Mouse (Mus musculus): ENCODE results near the gene Cycs. TPM values are rescaled to one million over a fixed set of nuclear protein-coding genes. Genes with fewer than 3 reads are reported as not detected.

Gene Cycs
- polyA plus RNA-seq, 1 experiment = 69.5 TPM

DNA sequence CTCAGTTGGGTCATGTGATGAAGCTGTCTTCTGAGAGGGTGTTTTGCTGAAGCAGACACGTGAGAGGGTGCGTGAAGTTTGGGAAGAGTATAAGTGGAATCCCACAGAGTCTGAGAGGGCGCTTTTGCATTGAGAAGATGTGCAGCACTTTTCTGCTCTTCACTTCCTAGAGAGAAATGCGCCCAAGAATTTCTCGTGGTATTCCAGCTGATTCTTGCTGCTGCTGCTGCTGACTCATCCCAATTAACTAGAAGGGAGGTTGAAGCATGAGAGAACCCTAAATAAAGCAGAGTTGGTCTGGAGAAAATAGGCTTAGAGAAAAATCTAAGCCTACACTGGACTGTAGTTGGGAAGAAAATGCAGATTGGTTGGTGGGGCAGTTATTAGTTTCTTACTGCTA is 17.3 kb downstream of the Cycs start:
- DNase-seq (ENCODE audit: extremely low spot score in 1 of 2, low spot score in 1 of 2) = peak; percentile 25 to 67

DNA sequence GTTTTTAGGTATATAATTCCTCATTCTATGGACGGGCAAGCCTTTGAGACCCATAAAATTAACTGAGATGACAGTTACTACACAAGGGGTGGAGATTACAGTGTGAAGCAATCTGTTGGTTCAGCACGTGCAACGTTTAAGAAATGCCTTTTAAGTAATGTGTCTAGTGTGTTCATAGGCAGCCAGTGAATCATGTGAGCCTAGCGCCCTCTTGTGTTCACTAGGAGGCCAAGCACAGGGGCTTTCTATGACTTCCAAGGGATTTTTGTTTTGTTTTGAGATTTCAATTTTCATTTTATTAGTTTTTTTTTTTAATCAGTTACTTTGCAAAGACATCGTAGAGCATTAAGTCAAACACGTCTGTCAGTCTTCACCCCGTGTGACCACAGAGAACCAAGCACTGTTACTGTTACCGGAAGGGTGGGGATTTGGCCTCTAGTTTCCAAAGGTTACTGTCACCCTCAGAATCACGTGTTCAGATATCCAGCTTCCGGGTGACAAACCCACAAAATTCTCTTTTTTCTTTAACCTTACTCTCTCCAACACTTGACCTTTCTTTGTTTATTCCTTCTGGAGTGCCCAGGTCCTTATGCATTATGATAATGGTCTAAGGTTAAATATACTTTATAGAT is 20.8 kb downstream of the Cycs start:
- peak in 1 of 2 experiments; percentile 75 for DNase-seq (ENCODE audit: extremely low spot score in 1 of 2, low spot score in 1 of 2)

DNA sequence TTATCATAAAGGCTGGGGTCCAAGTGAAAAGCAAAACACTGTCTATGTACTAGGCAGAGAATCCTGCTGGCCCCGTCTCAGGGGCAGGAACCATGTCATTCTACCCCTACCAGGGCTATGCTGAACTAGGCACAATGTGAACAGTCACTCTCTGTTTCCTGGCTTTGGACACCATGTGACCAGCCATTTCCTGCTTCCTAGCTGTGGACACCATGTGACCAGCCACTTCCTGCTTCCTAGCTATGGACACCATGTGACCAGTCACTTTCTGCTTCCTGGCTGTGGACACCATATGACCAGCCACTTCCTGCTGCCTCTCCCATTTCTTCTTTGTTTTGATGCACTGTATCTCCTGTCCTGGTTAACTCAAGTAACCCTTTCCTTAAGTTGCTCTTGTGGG is 23.8 kb downstream of the Cycs start:
- no peak for DNase-seq (ENCODE audit: extremely low spot score in 1 of 2, low spot score in 1 of 2)

DNA sequence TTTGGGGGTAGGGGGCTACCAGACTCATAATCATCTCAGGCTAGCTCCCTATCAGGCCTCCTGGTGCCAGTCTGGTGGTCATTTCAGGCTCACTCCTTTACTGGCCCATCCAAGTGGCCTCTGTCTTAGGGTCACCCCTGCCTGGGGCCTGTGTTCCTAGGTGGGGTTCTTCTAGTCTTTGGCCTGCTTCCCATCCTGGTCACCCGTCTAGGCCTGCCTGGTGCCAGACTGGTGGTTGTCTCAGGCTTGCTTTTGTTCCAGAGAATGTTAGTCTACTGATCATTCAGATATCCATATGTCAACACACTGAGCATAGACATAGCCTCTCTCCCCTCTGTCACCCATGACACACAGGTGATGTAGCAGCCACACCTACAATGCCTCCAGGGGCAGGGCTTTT is 26.7 kb downstream of the Cycs start:
- no peak for DNase-seq (ENCODE audit: extremely low spot score in 1 of 2, low spot score in 1 of 2)

DNA sequence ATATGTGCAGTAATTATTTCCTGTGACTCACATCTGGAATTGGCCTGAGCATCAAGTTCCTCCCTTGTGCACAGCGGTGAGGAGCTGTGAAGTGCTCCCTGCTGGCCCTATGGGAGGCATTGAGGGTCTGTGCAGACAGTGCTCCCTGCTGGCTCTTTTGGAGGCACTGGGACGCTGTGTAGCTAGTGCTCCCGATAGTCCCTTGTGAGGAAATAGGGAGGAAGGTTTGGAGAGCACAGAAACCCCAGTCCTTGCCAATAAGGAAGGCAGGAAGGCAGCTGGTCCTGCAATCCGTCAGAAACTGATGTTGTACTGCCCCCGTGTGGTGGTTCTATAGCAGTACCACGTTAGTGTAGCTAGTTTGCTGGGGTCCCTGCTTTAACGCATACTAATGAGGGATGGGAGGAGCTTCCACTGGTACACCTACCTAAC is 29.9 kb downstream of the Cycs start:
- DNase-seq (ENCODE audit: extremely low spot score in 1 of 2, low spot score in 1 of 2) = peak; percentile 28 to 80

DNA sequence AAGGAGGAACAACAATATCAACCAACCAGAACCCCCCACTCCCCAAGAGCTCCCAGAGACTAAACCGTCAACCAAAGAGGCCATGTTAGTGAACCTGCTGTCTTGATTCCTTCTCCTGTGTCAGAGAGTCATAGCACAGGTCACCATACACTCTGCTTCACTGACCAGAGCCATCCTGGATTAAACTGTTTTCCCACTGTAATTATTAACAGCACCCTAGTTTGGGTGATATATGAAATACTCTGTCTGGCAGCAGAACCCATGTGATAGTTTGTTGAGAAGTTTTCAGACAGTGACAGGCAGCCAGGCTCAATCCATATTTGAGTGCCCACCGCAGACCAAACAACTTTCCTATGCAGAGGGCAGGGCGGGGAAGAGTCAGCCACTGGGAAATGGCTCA is 31.0 kb downstream of the Cycs start:
- DNase-seq (ENCODE audit: extremely low spot score in 1 of 2, low spot score in 1 of 2) = no peak

DNA sequence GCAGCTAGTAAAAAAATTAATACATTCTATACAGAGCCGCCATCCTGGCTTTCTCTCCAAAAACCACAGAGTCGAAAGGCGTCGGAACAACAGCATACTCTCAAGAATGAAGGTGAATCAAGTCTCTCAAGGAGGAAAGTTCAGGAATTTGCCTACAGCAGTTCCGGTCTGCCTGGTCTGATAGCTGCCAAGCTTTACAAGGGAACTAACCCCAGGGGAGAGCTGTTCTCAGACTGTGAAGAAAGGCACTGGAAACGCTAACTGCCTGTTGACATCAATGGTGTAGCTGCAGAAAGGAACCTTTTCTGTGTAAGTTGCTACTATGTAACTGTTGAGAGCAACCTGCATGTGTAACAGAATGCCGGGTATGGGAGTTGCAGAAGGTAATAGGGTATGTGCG is 34.4 kb downstream of the Cycs start:
- no peak for DNase-seq (ENCODE audit: extremely low spot score in 1 of 2, low spot score in 1 of 2)

DNA sequence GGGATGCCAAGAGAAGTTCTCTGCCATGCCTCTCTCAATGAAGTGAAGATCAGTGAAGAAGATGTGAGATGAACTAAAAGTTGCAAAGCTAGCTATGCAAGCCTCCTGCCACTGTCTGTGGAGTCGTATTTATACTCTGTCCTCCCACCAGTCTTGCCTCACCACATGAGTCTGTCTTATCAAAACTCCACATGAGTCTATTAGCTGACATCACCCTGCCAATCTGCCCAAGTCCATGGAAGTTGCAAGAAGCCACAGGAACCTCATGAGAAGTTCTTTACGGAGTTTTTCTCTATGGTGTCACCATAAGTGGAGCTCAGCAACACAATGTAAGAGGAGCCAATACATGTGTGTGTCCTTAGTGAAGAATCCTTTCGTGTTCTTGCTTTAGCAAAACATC is 35.3 kb downstream of the Cycs start:
- no peak for DNase-seq (ENCODE audit: extremely low spot score in 1 of 2, low spot score in 1 of 2)

DNA sequence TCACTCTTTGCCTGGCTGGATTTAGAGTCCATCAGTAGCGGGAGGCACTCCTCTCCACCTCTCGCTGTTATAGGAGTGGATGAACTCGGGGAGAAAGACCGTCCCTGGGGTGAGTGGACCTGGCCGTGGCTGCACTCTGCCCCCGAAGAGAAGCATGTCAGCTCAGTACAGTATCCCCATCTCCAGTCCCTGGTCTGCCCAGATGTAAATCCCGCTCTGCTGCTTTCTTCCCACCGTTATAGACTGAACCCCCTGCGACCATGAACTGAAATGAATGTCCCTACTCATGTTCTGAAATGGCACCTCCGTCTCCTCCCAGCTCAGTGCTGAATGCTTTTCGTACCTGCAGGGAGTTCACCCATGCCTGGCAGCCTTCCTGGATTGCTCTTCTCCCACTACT is 37.1 kb downstream of the Cycs start:
- no peak for DNase-seq (ENCODE audit: extremely low spot score in 1 of 2, low spot score in 1 of 2)

DNA sequence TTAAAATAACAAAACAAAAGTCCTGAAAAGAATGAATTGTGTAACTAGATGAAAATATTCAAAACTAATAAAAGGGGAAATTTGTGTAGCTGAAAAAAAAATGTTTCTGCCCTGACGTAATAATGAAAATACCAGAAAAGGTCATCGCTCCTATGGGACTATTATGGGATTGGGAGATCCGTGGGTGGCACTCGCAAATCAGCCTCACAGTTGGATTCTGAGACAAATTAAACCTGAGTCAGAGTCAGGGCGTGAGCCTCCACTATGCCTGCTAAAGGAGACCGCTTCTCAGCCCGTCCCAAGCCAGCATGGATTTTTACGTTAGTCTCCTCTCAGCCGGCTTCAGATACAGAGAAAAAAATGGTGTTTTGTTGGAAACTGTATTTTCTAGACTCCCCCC is 38.9 kb downstream of the Cycs start:
- DNase-seq (ENCODE audit: extremely low spot score in 1 of 2, low spot score in 1 of 2) = no peak

DNA sequence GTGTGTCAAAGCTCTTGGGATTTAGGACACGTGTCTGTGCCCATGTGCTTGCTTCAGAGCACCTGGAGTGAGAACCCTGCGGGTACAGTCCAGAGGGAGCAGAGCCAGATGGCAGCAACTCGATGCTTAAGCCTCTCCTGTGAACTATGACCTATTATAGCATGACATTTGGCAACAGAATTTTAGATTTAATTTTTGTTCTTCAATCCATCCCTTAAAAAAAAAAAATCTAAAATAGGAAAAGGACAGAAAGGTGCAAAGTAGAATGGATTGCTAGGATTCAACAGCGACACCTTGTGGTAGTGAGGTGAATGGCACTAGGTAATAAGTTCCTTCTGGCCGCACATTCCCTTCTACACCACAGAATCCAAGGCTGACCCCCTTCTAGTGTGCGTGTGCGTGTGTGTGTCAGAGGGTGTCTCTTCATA is 39.7 kb downstream of the Cycs start:
- peak; percentile 42 to 91 for DNase-seq (ENCODE audit: extremely low spot score in 1 of 2, low spot score in 1 of 2)

DNA sequence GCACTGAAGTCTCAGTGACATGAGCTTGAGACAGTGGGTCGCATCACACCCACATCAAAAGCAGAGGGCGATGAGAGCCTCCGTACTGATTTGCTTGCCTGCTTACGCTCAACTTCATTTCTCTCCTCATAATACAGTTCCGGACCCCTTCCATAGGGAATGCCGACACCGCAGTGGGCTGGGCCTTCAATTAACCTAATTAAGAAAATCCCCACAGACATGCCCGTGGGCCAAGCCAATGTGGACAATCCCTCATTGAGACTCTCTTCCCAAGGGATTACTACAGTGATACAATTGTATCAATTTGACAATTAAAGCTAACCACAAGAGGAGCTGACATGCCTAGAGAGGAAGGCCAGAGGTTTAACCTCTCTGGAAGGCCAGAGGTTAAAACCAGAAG is 40.5 kb downstream of the Cycs start:
- DNase-seq (ENCODE audit: extremely low spot score in 1 of 2, low spot score in 1 of 2) = no peak

DNA sequence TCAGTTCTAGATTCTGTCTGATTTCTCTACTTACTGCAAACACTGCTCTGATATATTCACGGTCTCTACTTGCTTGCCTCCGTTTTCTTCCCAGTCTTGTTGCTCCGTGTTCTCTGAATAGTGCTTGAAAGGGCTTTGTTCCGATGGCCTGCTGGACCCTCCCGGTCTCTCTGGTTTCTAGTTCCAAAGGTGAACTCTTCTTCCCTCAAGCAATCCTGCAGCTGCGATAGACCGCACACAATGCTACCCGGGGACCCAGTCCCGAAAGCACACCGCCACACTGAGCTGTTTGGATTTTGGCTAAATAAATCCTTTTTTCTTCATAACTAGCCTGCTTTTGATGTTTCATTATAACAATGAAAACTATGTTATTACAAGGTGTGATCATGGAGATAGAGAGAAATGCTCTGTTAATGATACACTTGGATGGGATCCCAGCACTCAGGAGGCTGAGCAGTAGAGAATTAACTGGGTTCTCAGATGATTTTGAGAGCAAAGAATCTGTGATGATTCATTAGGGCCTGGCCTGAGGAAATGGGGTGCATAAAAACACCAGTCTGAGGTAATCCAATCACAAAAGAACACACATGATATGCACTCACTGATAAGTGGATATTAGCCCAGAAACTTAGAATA is 42.0 kb downstream of the Cycs start:
- DNase-seq (ENCODE audit: extremely low spot score in 1 of 2, low spot score in 1 of 2) = no peak

DNA sequence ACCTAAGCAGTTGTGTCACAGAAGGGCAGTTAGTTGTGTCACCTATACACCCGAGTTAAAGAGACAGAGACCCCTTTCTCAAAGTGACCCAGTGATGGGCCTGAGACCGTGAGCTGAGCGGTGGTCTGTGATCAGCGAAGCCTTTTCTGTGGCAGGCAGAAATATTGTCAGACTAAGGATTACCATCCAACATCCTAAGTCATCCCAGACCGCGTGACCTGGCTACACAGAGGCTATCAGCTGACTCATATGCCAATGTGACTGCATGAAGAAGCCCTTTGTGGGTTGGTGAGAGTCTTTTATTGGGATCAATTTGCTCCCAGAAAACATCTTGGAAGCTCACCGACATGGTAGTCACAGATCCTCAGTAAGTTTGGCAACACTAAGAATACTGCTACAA is 43.6 kb downstream of the Cycs start:
- no peak for DNase-seq (ENCODE audit: extremely low spot score in 1 of 2, low spot score in 1 of 2)

DNA sequence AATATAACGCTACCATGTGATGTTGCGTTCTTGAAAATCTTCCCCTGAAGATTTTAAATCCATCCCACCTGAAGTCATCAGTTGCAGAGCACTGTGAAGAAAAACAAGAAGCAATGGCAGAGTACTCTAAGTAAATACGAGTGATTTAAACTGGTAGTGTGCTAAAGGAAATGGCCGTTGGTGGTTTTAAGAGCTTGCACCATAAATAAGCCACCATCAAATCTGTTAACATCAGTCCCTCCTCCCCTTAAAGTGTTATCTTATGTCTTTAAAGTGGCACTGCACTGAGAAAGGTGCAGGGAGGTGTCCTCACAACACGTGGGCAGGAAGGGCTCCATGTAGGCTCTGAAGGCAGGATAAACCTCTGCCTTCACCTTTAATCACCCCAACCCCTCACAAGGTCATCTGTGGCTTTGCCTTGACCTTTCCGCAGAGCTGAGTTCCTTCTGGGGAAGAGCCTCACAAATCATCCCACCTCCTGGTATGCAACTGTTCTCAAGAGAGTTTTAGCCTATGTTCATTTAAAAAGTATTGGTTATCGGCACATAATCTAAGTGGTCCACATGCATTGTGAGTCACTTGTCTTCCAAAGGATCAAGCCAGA is 44.7 kb downstream of the Cycs start:
- DNase-seq (ENCODE audit: extremely low spot score in 1 of 2, low spot score in 1 of 2) = no peak

DNA sequence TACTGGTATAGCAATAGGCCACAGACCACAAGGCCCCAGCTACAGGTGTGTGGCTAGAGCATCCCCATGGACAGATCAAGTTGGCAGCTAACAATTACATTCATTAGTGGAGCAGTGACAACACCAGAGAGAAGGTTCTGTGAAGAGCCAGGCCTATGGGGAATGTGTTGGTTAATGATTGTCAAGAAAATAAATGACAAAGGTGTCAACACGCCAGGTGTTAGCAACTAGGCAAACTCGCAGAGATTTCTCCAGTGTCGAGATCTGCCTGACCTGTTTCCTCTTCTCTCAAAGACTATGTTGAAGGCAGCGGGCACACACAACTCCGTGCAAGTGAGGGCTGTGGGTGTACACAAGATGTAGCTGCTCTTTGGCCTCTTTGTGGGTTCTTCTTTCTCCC is 46.2 kb downstream of the Cycs start:
- DNase-seq (ENCODE audit: extremely low spot score in 1 of 2, low spot score in 1 of 2) = no peak

DNA sequence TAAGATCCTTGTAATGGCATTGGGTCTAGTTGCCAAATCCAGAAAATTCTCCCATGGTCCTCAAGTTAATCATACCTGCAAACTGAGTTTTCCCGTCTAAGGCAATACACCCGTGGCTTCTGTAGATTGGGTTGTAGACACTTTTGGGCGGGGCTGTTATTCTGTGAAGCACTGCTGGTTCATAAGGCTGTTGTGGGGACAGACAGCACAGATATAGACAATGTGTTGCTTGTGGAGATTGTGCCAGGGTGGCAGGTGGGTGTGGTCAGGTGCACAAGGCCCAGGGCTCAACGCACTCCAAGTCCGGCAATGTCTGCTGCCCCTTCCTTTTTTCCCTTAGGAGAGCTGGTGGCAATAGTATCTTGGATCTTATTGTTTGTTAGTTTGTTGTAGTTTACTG is 48.0 kb downstream of the Cycs start:
- no peak for DNase-seq (ENCODE audit: extremely low spot score in 1 of 2, low spot score in 1 of 2)

Other genes with a start within 250 kb of the Cycs start
- gene Osbpl3, start 110.3 kb downstream of the Cycs start, polyA plus RNA-seq (2012; rRNA removed) = 23.6 and 25.9 TPM in 2 replicates
- 0.78 and 0.86 TPM in 2 replicates for gene 4921507P07Rik, start 30.1 kb upstream of the Cycs start, polyA plus RNA-seq (2012; rRNA removed)
- gene Npvf, start 87.9 kb upstream of the Cycs start, polyA plus RNA-seq (2012; rRNA removed) = 0.16 TPM in 1 of 2 replicates, not detected in the other